Mouse (Mus musculus) spleen, postnatal 36 days (tissue): ENCODE data around the gene Dpf3.

Experiments
- DNase-seq, 2 experiments: peaks; one replicate each; pipeline ENCODE4 v3.0.0; 2022; ENCODE audit warnings: low spot score in 2 of 2, mixed read lengths in 1 of 2

The Dpf3 gene

DNA sequence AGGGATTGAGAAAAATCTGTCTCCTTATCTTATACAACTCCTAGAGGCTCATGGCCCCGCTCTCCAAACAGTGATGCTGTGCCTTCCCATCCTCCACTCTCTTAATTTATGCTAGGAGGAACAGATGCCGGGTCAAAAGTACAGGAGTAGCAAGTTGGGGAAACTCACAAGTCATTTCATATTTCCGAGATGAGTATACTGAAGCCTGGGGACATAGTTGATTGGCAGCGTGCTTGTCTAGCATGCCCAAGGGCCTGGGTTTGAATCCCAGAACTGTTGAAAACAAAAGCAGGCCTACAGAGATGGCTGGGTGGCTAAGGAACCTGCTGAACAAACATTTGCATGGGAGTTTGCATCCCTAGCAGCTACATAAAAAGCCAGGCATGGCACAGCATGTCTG, 72.3 kb downstream of the Dpf3 start:
- no peak for DNase-seq

DNA sequence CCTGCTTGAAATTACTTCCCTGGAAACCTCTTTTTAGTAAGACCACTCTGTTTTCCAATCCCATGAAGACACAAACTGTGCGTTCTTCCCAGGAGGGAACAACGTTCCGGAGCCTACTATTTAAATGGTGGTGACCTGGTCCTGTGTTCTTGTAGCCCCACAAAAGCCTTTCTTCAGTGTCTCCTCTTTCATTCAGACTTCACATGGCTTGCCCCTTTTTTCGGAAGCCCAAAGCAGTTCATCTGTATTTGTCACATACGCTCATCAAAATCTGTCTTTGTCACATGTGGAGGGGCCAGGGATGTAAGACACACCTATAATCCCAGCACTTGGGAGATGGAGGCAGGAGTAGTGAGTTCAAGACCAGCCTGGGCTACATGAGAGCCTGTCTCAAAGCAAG, 73.8 kb downstream of the Dpf3 start:
- no peak for DNase-seq

DNA sequence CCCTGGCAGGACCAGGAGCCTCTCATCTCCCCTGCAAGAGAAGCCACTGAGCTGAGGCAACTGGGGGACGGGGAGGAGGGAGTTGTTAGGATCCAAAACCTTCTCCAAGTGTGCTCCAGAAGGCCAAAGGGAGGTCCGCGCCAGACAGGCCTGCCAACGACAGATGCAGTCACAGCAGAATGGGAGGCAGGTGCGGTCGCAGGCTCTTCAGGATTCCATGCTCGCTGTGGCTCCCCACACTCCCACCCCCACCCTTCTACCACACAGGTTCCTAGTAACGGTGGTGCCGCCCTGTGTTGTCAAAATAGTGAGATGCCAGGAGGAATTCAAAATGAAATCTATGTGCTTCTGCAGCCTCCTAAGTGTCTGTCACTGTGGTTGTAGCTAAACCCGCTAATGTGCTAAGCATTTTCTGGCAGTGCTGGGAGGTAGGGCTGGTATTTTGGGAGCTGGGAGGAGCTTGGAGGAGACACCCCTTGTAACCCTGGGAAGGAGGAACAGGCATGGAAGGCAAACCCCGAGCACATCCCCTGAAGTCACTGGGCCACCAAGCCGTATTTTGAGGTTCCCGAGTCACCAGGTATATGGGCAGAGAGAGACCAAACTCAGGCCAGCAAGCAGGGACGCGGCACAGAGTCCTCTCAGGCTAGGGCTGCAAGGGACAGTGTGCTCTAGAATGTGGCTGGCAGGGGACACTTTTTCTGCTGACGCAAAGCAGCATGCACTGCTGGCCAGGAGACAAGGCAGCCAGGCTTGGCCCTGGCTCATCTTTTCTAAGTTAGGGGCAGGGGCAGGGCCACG, 75.6 kb downstream of the Dpf3 start:
- DNase-seq = no peak

DNA sequence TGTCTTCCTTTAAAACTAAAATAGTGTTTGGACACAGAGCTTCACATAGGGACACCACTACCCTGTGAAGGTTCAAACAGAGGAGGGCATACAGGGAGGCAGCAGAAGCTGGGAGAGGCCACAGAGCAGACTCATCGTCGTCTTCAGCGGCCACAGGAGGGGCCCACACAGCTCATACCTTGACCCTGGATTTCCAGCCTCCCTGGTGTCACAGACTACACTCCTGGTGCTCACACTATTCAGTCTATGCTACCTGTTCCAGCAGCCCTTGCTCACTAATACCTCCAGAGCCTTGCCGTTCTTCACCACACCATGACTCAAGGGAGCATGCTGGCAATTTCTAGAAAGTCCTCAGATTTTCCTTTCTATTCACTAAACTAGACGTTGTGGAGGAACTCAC, 76.5 kb downstream of the Dpf3 start:
- DNase-seq = no peak

DNA sequence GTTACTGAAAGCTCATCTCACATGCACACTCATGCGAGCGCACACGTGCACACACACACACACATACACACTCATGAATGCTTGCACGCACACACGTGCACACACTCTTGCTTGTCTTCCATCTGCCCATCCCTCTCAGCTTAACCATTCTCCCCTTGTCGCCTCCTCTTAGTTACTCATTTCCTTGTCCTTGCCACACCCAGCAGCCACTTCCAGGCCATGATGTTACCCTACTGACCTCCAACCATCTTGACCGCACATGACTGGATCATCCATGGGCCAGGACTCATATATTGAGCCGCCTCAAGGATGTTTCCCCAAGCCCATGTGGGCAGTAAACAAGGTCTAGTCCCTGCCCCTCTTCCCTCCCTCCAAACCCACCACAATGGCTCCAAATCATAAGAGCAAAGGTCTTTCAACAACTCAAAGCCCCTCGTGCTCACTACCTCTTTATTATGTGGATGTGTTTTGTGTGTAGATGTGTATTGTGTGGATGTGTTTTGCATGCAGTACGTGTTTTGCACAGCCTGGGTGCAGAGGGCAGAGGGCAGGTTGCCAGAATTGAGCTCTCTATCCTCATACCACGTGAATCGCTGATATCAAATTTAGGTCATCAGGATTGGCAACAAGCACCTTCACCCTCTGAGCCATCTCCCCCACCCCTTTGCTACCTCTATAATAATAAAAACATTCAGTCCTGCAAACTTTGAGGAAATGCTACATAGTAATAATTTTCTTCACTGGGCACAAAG, 82.0 kb downstream of the Dpf3 start:
- no peak for DNase-seq

DNA sequence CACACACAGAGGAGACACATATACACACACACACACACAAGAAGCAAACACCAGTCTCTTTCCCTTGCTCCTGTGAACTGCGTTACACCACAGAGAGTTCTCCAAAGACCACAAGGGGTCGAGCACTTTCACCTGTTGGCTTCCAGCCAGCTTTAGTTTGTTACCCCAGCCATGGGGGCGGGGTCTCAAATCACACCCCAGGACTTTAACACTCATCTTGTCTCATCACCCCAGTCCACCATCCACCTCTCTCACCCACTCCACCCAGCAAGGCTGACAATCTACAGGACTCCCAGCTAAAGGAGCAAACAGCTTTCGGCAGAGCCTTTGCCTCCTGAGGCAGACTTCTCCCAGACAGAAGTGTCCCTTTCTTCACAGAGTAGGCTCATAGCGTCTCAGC, 85.2 kb downstream of the Dpf3 start:
- no peak for DNase-seq

DNA sequence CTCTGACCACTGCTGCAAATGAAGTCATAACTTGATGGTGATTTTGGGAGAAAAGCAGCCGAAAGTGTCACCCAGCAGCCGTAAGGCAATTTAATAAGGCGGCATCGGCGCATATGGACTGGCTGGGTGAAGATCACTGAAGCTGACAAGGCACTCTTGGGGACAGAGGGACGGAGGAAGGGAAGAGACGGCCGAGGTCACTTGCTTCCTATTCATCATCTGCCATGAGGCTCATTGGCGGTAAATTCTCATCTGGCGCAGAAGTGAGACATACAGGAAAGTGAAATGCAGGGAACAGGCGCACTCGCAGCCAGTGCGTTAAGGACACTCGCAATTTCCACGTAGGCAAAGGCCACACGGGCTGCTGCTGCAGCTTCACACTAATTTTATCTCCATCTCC, 95.5 kb downstream of the Dpf3 start:
- no peak for DNase-seq

DNA sequence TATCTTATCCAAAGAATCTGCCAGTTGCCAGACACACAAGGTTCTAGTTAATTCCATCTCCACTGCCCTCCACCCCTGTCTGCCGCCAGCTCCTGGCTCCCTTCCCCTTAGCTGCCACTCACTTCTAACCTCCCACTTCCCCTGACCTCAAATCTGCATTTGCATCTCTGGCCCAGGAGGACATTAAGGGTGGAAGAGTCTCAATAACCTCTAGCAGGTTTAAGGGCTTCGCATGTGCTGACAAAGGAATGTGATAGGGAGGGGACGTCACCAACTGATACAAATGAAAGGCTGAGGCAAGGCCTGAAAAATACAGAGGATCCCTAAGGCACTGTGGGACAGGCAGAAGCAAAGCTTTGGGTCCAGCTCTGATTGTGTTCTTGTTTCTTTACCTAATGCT, 100.0 kb downstream of the Dpf3 start:
- DNase-seq = no peak

DNA sequence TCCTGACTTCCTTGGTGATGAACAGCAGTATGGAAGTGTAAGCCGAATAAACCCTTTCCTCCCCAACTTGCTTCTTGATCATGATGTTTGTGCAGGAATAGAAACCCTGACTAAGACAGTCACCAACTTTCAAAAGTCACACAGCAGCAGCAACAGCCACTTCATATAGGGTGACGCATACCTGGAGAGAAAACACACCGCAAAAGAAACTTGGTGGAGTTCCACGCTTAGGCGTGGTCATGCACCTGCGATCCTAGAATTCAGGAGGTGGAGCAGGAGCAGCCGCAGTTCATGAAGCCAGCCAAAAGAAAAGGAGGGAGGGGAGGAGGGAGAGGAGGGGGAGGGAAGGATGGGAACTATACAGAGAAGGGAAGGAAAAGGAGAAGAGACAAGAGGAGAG, 106.4 kb downstream of the Dpf3 start:
- DNase-seq = no peak

DNA sequence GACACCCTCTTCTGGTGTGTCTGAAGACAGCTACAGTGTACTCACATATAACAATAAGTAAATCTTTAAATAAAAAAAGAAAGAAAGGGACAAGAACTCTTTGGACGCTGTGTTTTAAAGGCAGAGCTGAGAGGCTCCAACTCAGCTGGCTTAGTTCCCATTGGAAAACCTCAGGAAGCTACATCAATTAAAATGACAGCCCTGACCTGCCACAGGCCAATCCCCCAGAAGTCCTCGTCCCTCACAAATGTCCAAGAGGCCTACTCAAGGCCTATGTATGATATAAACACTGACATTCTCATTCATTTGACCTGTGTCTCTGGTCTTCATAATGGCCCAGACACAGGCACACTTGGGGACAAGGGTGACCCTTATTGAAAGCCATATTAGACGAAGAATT, 107.5 kb downstream of the Dpf3 start:
- no peak for DNase-seq

DNA sequence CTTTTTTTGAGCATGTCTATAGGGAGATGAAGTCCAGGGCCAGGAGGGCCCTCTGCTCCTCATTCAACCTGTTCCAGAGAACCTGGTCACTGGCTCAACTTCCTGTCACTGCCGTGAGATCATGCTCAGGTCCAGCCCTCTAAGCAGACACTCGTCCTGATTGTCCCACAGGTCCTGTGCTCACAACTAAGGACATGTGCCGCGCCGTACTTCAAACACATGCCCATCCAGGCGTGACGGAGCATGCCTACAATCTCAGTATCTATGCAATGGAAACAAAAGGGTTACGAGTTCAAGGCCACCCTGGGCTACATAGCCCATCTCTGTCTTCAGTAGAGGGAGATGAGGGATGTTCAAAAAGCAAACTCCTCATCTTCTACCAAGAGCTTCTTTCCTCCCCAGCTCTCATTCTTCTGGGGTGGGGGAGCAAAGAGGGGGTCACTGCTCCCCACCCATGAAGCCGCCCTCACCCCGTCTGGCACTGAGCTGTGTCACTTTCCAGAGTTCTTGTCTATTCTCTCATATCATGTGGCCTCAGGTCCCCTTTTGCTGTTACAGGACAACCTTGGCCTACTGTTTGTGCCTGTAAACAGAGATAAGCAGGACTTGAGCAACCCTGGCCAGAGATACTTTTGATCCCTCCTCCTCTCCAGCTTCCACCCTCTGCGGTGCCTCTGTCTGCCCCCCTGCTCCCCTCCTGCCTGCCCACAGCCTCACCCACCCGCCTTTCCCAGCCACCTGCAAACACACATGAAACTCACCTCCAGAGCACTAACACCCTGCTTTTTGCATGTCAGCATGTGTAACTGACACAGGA, 112.3 kb downstream of the Dpf3 start:
- peak; percentile 57 to 70 for DNase-seq

DNA sequence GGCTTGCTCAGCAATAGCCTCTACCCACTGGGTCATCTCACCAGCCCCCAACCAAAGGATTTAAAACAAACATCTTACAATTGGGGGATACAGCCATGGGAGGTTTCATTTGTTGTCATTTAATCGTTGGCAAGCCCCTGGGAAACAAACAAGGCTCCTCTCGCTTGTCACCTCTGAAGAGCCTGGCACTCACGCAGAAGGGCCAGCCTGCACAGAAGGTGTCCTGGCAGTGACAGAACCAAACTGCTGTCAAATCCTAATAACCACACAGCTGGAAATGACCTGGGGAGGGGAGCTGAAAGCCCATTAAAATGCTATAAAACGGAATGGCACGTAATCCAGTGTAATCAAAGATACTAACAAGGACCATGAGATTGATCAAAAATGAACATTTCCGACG, 114.4 kb downstream of the Dpf3 start:
- no peak for DNase-seq

DNA sequence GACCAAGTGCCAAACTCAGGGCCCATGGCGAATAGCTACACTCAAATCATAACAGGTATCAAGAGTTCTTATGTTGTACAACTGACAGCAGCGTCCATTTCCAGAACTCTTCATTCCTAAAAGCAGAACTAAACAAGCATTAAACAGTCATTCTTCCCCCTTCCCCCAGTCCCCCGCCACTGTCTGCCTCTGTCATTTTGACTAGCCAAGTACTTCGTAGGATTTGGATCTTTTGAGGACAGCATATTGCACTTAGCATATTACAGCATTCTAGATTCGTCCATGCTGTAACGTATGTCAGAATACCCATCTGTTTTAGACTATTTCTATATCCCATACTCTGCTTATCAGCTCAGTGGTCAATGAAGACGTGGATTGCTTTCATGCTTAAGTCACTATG, 115.2 kb downstream of the Dpf3 start:
- no peak for DNase-seq

DNA sequence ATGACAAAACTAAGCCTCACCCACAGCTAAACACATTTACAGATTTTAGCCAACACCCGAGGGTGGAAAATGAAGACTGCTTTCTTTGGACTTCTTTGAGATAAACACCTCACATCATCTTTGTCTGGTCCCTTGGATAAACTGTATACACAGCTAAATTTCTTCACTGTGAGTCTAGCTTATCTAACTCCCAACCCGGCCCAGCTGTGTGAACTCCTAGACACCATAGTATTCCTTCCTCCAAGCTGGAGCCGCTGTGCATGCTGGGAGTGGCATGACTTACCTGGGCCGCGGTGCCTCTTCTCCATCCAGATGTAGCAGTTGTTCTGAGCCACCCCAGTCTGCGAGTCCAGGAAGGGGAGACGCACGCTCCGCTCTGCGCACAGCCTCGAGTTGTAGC, 117.3 kb downstream of the Dpf3 start:
- peak in 1 of 2 experiments; percentile 24 for DNase-seq

DNA sequence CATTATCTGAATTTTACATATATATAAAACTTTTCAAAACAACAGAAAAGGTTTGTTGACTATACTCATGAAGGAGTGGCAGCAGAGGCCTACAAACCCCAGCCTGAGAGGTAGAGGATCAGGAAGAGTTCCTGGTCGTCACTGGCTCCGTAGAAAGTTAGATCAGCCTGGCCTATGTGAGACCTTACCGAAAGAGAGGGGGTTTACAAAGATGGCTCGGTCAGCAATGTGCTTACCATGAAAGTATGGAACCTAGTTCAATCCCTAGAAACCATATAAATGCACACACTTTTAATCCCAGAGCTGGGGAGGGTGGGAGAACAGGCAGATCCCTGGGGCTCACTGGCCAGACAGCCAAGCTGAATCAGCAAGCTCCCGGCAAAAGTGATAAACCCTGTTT, 118.1 kb downstream of the Dpf3 start:
- no peak for DNase-seq

DNA sequence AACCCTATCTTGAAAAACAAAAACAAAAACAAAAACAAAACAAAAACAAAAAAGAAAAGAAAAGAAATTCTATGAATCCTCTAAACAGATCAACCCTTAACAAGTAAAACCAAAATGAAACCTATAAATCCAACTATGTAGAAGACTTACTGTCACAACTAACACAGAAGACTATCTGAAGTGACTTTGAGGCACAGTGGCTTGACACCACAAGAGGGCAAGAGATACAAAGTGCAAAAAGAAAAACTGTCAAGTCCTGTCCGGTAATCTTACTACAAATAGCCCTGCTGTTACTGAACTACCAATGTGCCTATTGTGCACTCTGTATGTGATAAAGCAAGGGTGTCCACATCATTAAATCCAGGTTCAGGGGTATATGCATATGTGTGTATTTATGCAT, 120.0 kb downstream of the Dpf3 start:
- DNase-seq = no peak

DNA sequence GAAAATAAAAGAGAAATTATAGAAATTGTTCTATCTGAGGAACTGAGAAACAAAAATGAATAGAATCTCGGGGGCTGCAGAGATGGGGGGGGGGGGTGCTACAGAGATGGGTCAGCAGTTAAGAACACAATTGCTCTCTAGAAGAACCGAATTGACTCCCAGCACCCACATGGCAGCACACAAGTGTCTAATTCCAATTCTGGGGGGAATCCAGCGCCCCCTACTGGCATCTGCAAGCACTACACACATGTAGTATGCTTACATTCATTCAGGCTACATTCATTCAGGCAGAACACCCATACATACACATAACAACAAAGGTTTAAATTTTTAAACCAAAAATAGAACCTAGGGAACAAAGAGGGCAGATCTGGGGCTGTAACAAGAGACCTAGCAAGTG, 122.7 kb downstream of the Dpf3 start:
- no peak for DNase-seq

DNA sequence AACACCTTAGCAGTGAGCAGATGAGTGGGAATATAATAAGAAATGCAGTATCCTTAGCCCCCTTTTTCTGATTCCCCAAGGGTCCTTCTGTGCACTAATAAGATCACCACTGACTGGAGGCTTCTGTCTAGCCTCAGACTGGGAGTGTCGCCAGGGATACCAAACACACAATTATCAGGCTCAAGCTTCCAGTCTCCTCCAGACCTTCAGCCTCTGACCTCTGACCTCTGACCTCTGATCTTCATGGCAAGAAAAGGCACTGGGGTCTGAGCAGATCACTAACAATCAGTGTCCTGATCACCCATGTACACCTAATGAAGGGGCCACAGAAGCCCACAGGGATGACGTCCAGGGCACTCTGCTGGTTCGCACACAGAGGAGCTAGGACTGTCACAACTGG, 125.7 kb downstream of the Dpf3 start:
- no peak for DNase-seq

DNA sequence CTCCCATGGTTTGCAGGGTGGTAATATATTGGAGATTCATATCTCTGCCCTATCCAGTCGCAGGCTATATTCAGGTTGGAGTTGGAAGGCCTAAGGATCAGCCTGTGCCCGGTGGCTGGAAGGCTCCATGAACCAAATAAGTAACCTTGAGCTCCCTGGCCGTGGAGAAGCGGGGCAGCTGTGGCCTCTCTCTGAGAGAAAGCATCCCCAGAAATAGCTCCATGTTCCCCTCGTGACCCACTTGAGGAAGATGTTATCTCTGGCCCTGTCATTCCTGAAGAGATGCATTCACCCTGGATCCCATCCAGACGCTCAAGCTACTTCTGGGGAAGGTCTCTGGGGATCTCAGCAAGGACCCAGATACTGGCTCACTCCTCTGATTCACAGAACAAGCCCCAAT, 134.9 kb downstream of the Dpf3 start:
- no peak for DNase-seq

DNA sequence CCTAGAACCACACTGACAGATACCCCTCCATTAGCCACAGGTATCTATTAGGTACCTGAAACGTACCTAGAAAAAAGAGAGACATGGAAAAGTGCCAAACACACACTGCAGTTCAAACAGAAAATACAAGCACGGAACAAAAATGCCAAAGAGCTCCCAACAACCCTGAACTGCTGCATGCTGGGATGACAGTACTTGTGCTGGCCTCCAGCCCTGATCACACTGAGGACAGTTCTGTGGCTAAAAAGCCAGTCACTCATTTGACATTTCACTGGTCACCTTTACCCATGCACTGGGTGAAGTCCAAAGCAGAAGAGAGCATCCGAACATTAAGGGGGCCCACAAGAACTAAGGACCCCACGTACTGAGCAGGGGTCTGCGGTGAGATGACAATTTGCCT, 137.8 kb downstream of the Dpf3 start:
- no peak for DNase-seq

DNA sequence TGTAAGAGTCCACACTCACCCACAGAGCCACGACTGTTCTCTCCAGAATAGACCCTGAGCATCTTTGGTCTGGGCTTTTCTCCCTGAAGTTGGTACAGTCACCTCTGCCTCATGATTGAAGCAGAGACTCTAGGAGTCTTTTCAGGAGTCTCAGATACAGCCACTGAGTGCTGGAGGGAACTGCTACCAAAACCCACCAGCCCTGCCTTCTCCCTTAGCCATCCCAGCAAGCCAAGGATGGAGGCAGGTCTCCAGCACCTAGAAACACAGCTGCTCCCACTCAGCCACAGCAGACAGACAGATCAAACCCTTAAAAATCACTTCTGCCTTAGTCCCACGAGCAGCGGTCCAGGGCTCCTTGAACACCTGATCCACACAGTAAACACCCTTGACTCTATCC, 139.3 kb downstream of the Dpf3 start:
- DNase-seq = no peak

DNA sequence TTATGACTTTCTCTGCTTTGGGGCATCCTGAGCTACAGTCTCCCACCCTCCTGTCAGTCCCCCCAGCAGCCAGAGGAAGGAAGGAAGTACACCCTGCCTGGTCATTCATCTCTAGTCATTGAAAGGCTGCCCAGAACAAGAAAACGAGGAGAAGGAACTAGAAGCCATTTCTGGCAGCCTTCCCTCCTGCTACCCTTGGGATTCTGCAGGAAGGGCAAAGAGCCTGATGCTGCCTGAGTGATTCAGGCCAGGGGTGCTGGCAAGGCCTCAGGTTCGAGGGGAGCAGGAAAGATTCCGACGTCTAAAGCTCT, 144.7 kb downstream of the Dpf3 start:
- no peak for DNase-seq
